Mouse (Mus musculus) myocyte (in vitro differentiated cells): ENCODE measurements at regions not wholly inside any gene's neighbourhood (a gene's known extent, or its start where the extent isn't known, plus 50 kb on each side); places are given as distances from the start of the nearest gene placed in this dataset.

Experiments
- CEBPB ChIP-seq: IDR thresholded peaks from 2 replicates; pipeline ENCODE4 v1.6.1; 2011; ENCODE audit warnings: mild to moderate bottlenecking, moderate library complexity; ENCODE audit not compliant: poor library complexity, insufficient read depth, severe bottlenecking
- MAX ChIP-seq: IDR thresholded peaks from one replicate; pipeline ENCODE4 v1.6.1; 2011; ENCODE audit warnings: low read depth, mild to moderate bottlenecking, control low read depth
- MYOD1 ChIP-seq, 3 experiments: IDR thresholded peaks; one replicate each; pipeline ENCODE4 v1.6.1; 2011; ENCODE audit warnings: control low read depth in 2 of 3, low read depth in 2 of 3, mild to moderate bottlenecking in 2 of 3, moderate library complexity in 1 of 3; ENCODE audit not compliant: insufficient read length in 2 of 3, control insufficient read depth in 1 of 3
- MYOG ChIP-seq, 3 experiments: IDR thresholded peaks; one replicate each; pipeline ENCODE4 v1.6.1; 2011; ENCODE audit warnings: control low read depth in 2 of 3, low read depth in 2 of 3, mild to moderate bottlenecking in 2 of 3; ENCODE audit not compliant: insufficient read length in 2 of 3, control insufficient read depth in 1 of 3, insufficient read depth in 1 of 3
- POLR2A ChIP-seq: IDR thresholded peaks from one replicate; pipeline ENCODE4 v1.6.1; 2011; ENCODE audit warnings: low read depth, mild to moderate bottlenecking, control low read depth, moderate library complexity; ENCODE audit not compliant: insufficient read length
- POLR2AphosphoS2 ChIP-seq: IDR thresholded peaks from one replicate; pipeline ENCODE4 v1.6.1; 2011; ENCODE audit warnings: low read depth, control low read depth; ENCODE audit not compliant: insufficient read length
- SRF ChIP-seq: IDR thresholded peaks from one replicate; pipeline ENCODE4 v1.6.1; 2011; ENCODE audit warnings: low read depth; ENCODE audit not compliant: control insufficient read depth, insufficient read length
- TCF12 ChIP-seq: IDR thresholded peaks from one replicate; pipeline ENCODE4 v1.6.1; 2011; ENCODE audit warnings: mild to moderate bottlenecking, control low read depth; ENCODE audit not compliant: poor library complexity, insufficient read depth, severe bottlenecking
- TCF3 ChIP-seq: IDR thresholded peaks from one replicate; pipeline ENCODE4 v1.6.1; 2011; ENCODE audit warnings: low read depth, control low read depth; ENCODE audit not compliant: insufficient read length
- USF1 ChIP-seq: IDR thresholded peaks from one replicate; pipeline ENCODE4 v1.6.1; 2011; ENCODE audit warnings: low read depth, mild to moderate bottlenecking, control low read depth, moderate library complexity

- TF ChIP-seq POLR2A: no peak
- TF ChIP-seq MAX: no peak
- no peak for TF ChIP-seq MYOG (IDR thresholded peaks at IDR 0.05; ENCODE audit: control insufficient read depth in 1 of 3, insufficient read depth in 1 of 3, insufficient read length in 2 of 3, low read depth in 2 of 3)
- TF ChIP-seq CEBPB: no peak
- TF ChIP-seq POLR2AphosphoS2: no peak
- no peak for TF ChIP-seq TCF12
- no peak for TF ChIP-seq MYOD1 (IDR thresholded peaks at IDR 0.05; ENCODE audit: control insufficient read depth in 1 of 3, insufficient read length in 2 of 3, low read depth in 2 of 3)
- TF ChIP-seq SRF: no peak
- TF ChIP-seq USF1: no peak
- no peak for TF ChIP-seq TCF3
These were observed 54.4 kb upstream of the Csrp1 start for GRCm38 (mm10) chr1:135665484-135665883.
